Mouse (Mus musculus) intestine, embryonic 15.5 days (tissue): ENCODE data around the gene Odf3l2. TPM values are rescaled to one million over a fixed set of nuclear protein-coding genes. Genes with fewer than 3 reads are reported as not detected.

Source experiments
- ATAC-seq: fragments of 200-750 bp; cut with Nextera tagmentation; 2 replicates; pipeline ENCODE4 v1.8.0; 2017; ENCODE audit warnings: moderate TSS enrichment, moderate library complexity
- H3K27ac ChIP-seq: fragments of 300-500 bp; sonication (generic); 2 replicates; pipeline ENCODE4 v1.5.1; 2015; ENCODE audit warnings: mild to moderate bottlenecking, inconsistent platforms
- H3K27me3 ChIP-seq: fragments of 300-500 bp; sonication (generic); replicated peaks from 2 replicates; pipeline ENCODE4 v1.6.1; 2015; ENCODE audit warnings: inconsistent platforms
- H3K36me3 ChIP-seq: fragments of 300-500 bp; sonication (generic); 2 replicates; pipeline ENCODE4 v1.6.1; 2015; ENCODE audit warnings: inconsistent platforms
- H3K4me1 ChIP-seq: fragments of 300-500 bp; sonication (generic); replicated peaks from 2 replicates; pipeline ENCODE4 v1.6.1; 2015; ENCODE audit warnings: inconsistent platforms
- H3K4me2 ChIP-seq: fragments of 300-500 bp; sonication (generic); replicated peaks from 2 replicates; pipeline ENCODE4 v1.6.1; 2015; ENCODE audit warnings: mild to moderate bottlenecking, inconsistent platforms
- H3K4me3 ChIP-seq: fragments of 300-500 bp; sonication (generic); replicated peaks from 2 replicates; pipeline ENCODE4 v1.5.1; 2015; ENCODE audit warnings: inconsistent platforms
- H3K9ac ChIP-seq: fragments of 300-500 bp; sonication (generic); 2 replicates; pipeline ENCODE4 v1.6.1; 2015; ENCODE audit warnings: inconsistent platforms
- H3K9me3 ChIP-seq: fragments of 300-500 bp; sonication (generic); 2 replicates; pipeline ENCODE4 v1.6.1; 2016; ENCODE audit warnings: inconsistent platforms
- WGBS: fragments of 180-500 bp; shearing (Covaris S2); methylation state at CpG from one replicate; pipeline ENCODE4 v1.1.7; 2015; 5-methylcytosine and 5-hydroxymethylcytosine counted together
- polyA plus RNA-seq: library from polyadenylated mRNA; unstranded; fragments of >200 nt; fragmentation: Nextera tagmentation; extraction: Ambion mirVana; gene quantifications from 2 replicates; pipeline ENCODE4 v1.2.1, GENCODE M21; 2015

Gene Odf3l2
- polyA plus RNA-seq, 1 experiment from 2014 or later = not detected

DNA sequence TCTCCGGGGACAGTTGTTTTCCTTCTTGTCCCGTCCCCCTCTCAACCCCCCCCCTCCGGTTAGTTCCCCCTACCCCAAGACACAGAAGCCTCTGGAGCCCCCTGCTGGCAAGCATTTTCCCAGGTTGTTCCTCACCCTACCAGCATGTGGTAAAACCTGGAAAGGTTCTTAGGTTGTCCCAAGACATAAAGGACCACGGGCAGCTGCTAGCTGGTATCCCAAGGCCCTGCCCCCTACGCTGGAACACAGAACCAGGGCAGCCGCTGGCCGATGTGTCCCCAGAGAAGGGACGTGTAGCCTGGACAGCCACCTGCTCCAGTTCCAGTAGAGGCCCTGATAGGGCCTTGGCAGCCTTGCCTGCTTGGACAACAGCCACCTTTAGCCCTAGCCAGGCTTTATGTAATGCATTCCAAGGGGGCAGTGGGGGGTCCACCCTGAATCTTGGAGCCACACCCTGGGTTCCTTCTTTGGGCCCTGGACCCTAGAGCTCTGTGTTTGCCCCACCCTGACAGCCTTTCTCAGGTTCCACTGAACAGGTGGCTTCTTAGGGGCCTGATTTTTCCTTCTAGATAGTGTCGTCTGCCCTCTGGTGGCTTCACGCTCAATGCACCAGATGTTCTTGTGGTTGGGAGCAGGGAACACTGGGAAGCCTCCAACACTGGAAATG is 37.5 kb upstream of the Odf3l2 start:
- H3K4me2 ChIP-seq = peak overlapping the region; percentile 84
- H3K36me3 ChIP-seq = peaks cover 29% of the 10 kb centered on the region
- H3K27me3 ChIP-seq = no peaks in the 10 kb centered on the region
- WGBS = 4% methylated on average over 10 of the region's 10 CpGs
- H3K9me3 ChIP-seq = no peaks in the 10 kb centered on the region
- peaks cover 24% of the 10 kb centered on the region for H3K4me1 ChIP-seq
- peak overlapping the region; percentile 80 for H3K9ac ChIP-seq
- ATAC-seq = no peak
- H3K4me3 ChIP-seq = peak overlapping the region; percentile 72
- H3K27ac ChIP-seq = peak overlapping the region; percentile 74

DNA sequence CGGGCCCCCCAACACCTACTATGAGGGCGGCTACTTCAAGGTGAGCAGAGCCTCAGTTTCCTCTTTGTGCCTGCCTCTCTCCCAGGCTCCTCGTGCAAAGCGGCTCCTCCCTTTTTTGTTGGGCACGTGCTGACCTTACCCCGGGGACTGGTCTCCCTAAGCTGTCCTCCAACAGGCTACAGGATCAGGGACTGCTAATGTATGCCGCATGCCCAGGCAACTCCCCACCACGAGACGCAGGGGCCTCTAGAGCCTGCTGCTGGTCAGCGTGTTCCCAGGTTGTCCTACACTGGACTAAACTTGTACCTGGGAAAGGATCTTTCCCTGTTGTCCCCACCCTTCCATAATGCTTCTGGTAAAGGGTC is 37.0 kb upstream of the Odf3l2 start:
- Histone ChIP-seq H3K27ac (peak overlapping the region; percentile 74), H3K9ac (peak overlapping the region; percentile 80), H3K36me3 (peaks cover 26% of the 10 kb centered on the region), H3K4me1 (peaks cover 24% of the 10 kb centered on the region), H3K9me3 (no peaks in the 10 kb centered on the region), H3K4me3 (peak overlapping the region; percentile 72), H3K27me3 (no peaks in the 10 kb centered on the region), H3K4me2 (peak overlapping the region; percentile 84)
- ATAC-seq = peak; percentile 3; the same call in 1 of the 2 replicates
- under 1% methylated on average over 10 of the region's 10 CpGs for WGBS

DNA sequence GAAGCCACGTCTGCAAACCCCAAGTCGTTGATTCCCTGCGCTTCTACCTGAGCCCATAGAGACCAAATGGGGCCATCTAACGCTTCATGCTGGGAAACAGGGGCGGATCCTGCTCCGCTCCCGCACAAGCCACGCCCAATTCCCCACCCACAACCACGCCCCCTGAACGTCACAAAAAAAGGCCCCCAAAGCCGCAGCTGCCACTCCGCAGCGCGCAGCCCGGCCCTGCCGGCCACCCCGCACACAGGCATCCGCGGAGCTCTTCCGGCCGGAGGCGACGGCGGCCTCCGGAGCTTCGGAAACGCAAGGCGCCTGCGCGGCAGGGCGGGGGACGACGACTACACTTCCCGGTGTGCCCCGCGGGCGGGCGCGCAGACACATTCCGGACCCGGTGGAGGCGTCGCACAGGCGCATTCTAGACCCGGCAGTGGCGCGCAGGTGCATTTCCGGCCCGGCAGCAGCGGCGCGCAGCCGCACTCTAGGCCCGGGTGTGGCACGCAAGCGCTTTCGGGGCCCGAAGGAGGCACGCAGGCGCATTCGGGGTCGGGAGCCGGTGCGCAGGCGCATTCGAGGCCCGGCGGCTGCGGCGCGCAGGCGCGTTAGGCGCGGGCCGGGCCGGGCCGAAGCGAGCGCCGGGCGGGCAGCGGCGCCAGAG is 36.2 kb upstream of the Odf3l2 start, which contains the start of gene Cdc34:
Gene Cdc34 (plus strand): TSS at position 605 of the 655 bp plus-strand sequence.
- H3K9ac ChIP-seq = peak within 1 kb of the TSS; percentile 80
- peaks cover 24% of the 10 kb centered on the region for H3K4me1 ChIP-seq
- H3K27me3 ChIP-seq = no peaks in the 10 kb centered on the region
- WGBS = under 1% methylated on average over 84 of the region's 84 CpGs
- peak within 1 kb of the TSS; percentile 84 for H3K4me2 ChIP-seq
- peak; percentile 95 for ATAC-seq
- peaks cover 18% of the 10 kb centered on the region for H3K36me3 ChIP-seq
- peak within 1 kb of the TSS; percentile 72 for H3K4me3 ChIP-seq
- H3K9me3 ChIP-seq = no peaks in the 10 kb centered on the region
- peak within 1 kb of the TSS; percentile 74 for H3K27ac ChIP-seq

DNA sequence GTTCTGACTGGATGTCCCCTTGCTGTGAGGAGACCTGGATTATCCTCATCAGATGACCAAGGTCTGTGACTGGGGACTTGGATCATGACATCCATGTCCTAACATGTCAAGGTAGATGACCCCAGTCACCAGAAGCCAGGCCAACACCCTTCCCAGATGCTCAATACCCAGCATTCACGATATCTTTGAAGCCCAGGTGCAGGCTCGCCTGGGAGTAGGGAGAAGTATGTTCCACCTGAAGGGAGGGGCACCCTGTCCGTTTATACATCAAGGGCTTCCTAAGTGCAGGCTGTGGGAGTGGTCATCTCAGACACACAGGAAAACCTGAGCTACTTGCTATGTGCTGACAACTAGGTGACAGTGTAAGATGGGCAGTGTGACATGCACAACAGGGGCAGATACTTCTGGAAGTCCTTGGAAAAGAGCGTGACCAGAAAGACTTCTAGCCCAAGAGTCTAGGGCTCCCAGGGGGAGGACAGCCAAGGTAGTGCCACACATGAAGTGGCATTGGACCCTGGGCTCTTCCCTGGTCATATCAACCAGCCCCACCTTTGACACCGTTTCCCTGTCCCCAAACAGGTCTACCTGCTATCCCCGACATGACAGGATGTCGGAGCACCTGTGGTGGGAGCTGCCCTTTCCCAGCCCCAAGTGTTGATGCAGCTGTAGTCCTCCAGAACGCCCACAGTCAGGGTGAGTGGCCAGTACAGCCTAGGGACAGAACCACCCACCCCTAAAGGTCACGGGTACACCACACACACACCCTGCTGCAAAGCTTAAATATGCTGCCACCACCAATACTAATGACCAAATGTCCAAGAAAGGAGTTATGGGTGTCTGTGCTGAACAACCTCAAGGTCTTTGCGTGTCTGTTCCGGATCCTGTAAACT is 35.3 kb upstream of the Odf3l2 start:
- H3K4me2 ChIP-seq = peak overlapping the region; percentile 68
- peak; percentile 24 for ATAC-seq
- H3K27ac ChIP-seq = peak overlapping the region; percentile 65
- H3K9me3 ChIP-seq = no peaks in the 10 kb centered on the region
- H3K36me3 ChIP-seq = peaks cover 11% of the 10 kb centered on the region
- WGBS = 26% methylated on average over 11 of the region's 11 CpGs
- H3K4me1 ChIP-seq = peaks cover 24% of the 10 kb centered on the region
- H3K27me3 ChIP-seq = no peaks in the 10 kb centered on the region
- peak overlapping the region; percentile 80 for H3K9ac ChIP-seq
- peak overlapping the region; percentile 72 for H3K4me3 ChIP-seq

DNA sequence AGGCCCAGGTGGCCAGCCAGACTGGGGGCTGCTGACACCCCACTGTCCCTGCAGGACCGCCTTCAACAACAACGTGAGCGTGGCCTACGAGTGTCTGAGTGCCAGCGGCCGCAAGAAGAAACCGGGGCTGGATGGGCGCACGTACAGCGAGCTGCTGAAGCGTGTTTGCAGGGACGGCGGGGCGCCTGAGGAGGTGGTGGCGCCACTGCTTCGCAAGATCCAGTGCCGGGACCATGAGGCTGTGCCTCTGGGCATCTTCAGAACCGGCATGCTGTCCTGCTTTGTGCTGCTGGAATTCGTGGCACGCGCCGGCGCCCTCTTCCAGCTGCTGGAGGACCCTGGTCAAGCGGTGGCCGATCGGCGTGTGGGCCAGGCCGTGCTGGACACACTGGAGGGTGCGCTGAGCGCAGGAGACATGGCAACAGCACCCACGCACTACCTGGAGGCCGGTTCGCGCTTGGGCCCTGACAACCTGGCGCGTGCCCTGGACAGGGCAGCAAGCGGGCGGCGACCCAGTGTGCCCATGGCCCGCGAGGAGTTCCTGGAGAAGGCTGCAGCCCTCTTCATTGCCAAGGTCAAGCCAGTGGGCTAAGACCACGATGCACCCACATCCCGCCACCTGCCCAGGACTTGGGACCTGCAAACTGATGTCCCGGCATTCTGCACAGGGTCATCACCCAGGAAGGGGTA is 30.0 kb upstream of the Odf3l2 start:
- no peak for ATAC-seq
- Histone ChIP-seq H3K4me1 (peaks cover 16% of the 10 kb centered on the region), H3K4me3 (no peak overlapping the region), H3K27me3 (no peaks in the 10 kb centered on the region), H3K27ac (no peak overlapping the region), H3K9me3 (no peaks in the 10 kb centered on the region), H3K9ac (no peak overlapping the region), H3K4me2 (no peak overlapping the region), H3K36me3 (no peaks in the 10 kb centered on the region)
- WGBS = 63% methylated on average over 44 of the region's 44 CpGs

DNA sequence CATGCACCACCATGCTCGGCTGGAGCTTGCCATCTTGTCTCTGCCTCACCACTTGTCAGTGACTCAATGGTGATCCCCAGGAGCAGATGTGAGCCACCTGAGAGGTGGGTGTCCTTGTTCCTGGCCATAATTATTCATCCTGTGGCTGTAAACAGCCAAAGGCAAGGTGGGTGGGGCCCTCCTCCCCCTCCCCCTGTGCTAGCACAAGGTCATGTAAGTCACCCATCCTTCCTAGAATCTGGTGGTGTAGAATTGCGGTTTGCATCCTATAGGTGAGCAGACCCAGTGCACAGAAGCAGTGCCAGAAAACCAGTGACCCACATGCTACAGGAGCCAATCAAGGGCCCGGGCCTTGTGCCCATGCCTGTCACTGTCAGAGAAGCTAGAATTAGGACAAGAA is 27.5 kb upstream of the Odf3l2 start:
- Histone ChIP-seq H3K4me2 (no peak overlapping the region), H3K36me3 (no peaks in the 10 kb centered on the region), H3K4me1 (peaks cover 19% of the 10 kb centered on the region), H3K9me3 (no peaks in the 10 kb centered on the region), H3K27ac (no peak overlapping the region), H3K9ac (no peak overlapping the region), H3K4me3 (no peak overlapping the region), H3K27me3 (no peaks in the 10 kb centered on the region)
- 92% methylated on average over 3 of the region's 3 CpGs for WGBS
- ATAC-seq = no peak

DNA sequence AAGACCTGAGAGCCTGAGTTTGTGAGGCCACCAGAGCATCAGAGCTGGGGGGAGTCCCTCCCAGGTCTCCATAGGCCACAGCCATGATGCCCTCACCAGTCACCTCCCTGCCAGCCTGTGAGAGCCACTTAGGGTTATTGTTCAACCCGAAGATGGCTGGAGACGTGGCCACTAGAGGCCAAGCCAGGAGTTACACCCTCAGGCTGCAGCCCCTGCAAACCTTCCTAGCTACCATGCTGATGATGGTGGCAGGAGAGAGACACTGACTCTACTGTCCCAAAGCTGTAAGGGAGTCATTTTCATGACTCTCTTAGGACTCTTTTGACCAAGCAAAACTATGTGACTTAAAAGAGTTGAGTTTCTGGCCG is 26.5 kb upstream of the Odf3l2 start:
- no peaks in the 10 kb centered on the region for H3K9me3 ChIP-seq
- whole genome bisulfite sequencing = 51% methylated on average over 3 of the region's 3 CpGs
- peak overlapping the region; percentile 74; the same call in 1 of the 2 replicates for H3K4me2 ChIP-seq
- no peaks in the 10 kb centered on the region for H3K27me3 ChIP-seq
- H3K4me3 ChIP-seq = no peak overlapping the region
- peak overlapping the region; percentile 65; the same call in 1 of the 2 replicates for H3K27ac ChIP-seq
- ATAC-seq = no peak
- H3K36me3 ChIP-seq = no peaks in the 10 kb centered on the region
- no peak overlapping the region for H3K9ac ChIP-seq
- H3K4me1 ChIP-seq = peaks cover 19% of the 10 kb centered on the region

DNA sequence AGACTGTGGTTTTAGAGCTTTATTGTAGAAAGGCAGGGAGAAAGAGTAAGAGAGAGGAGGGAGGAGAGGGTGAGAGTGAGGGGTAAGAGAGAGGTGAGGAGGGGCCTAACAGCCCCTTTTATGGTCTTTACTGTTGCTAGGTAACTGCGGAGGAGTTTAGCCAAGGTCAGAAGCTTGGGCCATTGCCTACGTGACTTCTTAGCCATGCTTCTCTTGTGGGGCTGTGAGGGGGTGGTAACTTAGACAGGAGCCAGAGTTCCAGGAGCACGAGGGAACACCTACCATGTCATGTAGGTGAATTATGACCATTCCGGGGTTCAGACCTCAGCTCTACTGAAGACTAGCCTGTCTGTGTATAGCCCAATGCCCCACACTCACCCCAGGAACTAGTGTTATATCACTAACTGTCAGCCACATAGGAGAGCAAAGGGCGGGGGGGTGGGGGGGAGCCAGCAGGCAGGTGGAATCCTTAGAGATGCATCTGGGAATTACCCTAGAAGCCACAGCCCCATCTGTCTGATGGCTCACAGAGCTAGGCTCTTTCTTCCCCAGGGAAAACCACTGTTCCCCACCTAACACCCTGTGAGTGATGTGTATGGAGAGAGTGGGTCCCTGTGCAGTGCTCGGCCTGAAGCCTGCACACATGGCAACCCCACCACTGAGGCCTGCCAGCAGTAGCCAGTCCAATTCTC is 26.0 kb upstream of the Odf3l2 start:
- H3K27me3 ChIP-seq = no peaks in the 10 kb centered on the region
- H3K36me3 ChIP-seq = no peaks in the 10 kb centered on the region
- 32% methylated on average over 6 of the region's 6 CpGs for WGBS
- no peaks in the 10 kb centered on the region for H3K9me3 ChIP-seq
- H3K4me2 ChIP-seq = peak overlapping the region; percentile 74
- peak overlapping the region; percentile 65 for H3K27ac ChIP-seq
- peak overlapping the region; percentile 4; the same call in 1 of the 2 replicates for H3K4me3 ChIP-seq
- H3K4me1 ChIP-seq = peaks cover 19% of the 10 kb centered on the region
- ATAC-seq = no peak
- no peak overlapping the region for H3K9ac ChIP-seq

DNA sequence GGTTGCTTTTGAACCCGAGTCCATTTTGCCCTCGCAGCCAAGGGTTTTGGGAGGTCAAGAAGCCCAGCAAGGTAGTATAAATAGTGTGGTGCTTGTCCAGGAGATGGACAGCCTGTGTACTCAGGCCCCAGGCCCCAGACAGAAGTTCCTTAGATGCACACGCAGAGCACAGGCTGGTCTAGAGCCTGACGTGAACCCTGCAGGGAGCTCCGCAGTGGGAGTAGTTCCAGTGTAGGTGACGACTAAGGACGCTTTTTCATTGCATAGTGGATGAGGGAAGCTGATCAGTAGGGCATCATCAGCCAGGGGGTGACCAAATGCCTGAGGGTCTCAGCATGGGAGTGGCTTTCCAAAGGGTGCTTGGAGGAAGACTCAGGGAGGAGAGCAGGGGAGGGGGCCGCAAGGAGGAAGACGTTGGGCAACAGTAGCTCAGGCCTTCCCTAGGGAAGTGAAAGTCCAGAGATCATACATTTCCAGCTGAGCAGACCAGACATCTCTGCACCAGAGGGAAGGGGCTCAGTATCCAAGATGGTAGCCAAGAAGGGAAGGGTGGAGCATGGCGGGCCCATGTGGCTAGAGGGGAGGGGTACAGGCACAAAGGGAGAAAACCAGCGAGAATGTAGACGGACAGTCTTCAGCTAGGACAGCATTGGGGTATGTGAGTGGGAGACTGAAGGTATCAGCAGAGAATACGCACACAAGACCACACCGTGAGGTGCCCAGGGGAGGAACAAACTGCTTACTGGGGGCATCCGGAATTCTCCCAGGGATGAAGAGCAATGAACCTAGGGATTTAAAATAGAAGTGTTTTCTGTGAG is 24.7 kb upstream of the Odf3l2 start:
- Histone ChIP-seq H3K4me3 (peak overlapping the region; percentile 87), H3K27me3 (no peaks in the 10 kb centered on the region), H3K27ac (peak overlapping the region; percentile 90), H3K4me2 (peak overlapping the region; percentile 74), H3K9me3 (no peaks in the 10 kb centered on the region), H3K4me1 (peaks cover 19% of the 10 kb centered on the region), H3K36me3 (no peaks in the 10 kb centered on the region), H3K9ac (peak overlapping the region; percentile 75)
- peak; percentile 27 for ATAC-seq
- 29% methylated on average over 15 of the region's 15 CpGs for WGBS

DNA sequence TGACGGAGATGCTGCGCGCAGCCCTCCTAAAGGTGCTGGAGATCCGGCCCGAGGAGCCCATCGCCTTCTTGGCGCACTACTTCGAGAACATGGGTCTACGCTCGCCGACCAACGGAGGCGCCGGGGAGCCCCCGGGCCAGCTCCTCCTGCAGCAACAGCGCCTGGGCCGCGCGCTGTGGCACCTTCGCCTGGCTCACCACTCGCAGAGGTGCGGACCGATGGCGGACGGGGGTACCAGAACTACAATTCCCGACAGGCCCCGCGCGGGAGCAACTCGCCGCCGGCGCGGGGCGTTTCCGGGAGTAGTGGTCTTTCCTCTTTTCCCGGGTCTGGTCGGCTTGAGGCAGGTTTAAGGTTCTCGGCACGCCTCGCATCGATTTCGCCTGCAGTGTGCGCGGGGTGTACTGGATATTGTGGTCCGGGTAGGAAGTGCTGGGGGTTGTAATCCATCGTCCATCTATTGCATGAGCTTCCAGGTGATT is 24.1 kb upstream of the Odf3l2 start:
- under 1% methylated on average over 47 of the region's 47 CpGs for WGBS

More for the DNA sequence above, 24.1 kb upstream of the Odf3l2 start:
- Histone ChIP-seq H3K4me3 (peak overlapping the region; percentile 87), H3K27me3 (no peaks in the 10 kb centered on the region), H3K4me2 (peak overlapping the region; percentile 74), H3K27ac (peak overlapping the region; percentile 90), H3K9me3 (no peaks in the 10 kb centered on the region), H3K9ac (peak overlapping the region; percentile 75), H3K36me3 (no peaks in the 10 kb centered on the region), H3K4me1 (peaks cover 19% of the 10 kb centered on the region)
- peak; percentile 73 for ATAC-seq
